Mouse (Mus musculus) gastrocnemius, adult 2 months (tissue): ENCODE measurements around the gene 1600002K03Rik. TPM values are rescaled to one million over a fixed set of nuclear protein-coding genes. Genes with fewer than 3 reads are reported as not detected.

ENCODE experiments used
- DNase-seq: peaks from one replicate; pipeline ENCODE4 v3.0.0; 2022
- H3K27ac ChIP-seq: fragments of 200-600 bp; 2 replicates; pipeline ENCODE4 v1.8.1; 2022; ENCODE audit warnings: mild to moderate bottlenecking
- H3K4me3 ChIP-seq: fragments of 200-600 bp; 2 replicates; pipeline ENCODE4 v1.8.1; 2022; ENCODE audit warnings: mild to moderate bottlenecking, moderate library complexity
- CTCF ChIP-seq: fragments of 200-600 bp; IDR thresholded peaks from 2 replicates; pipeline ENCODE4 v1.8.1; 2022; ENCODE audit warnings: antibody characterized with exemption, mild to moderate bottlenecking, moderate library complexity
- intact Hi-C: fragments of 180-260 bp; cut with DNase I; formaldehyde crosslinking; loops from one replicate; pipeline ENCODE4 v1.15.1; 2025
- long read RNA-seq, 2 experiments: library from polyadenylated mRNA; stranded (forward); transcript quantifications; one replicate each; pipeline ENCODE4 v2.0.0; 2021
- total RNA-seq, 2 experiments: library from RNA; stranded (reverse); gene quantifications; 2 replicates each; pipeline ENCODE4 v1.2.3; 2021

Gene 1600002K03Rik
- total RNA-seq, result 1 to 10 TPM; 6.6 to 7.1 TPM
- long read RNA-seq, experiment 1, partial matches to known transcripts, result 0 of 4 reads
- long read RNA-seq, experiment 1, other reads (novel, unspliced or antisense), result 2 of 4 reads
- long read RNA-seq, experiment 2, partial matches to known transcripts, result 0 of 3 reads
- long read RNA-seq, experiment 2, other reads (novel, unspliced or antisense), result 0 of 3 reads

DNA sequence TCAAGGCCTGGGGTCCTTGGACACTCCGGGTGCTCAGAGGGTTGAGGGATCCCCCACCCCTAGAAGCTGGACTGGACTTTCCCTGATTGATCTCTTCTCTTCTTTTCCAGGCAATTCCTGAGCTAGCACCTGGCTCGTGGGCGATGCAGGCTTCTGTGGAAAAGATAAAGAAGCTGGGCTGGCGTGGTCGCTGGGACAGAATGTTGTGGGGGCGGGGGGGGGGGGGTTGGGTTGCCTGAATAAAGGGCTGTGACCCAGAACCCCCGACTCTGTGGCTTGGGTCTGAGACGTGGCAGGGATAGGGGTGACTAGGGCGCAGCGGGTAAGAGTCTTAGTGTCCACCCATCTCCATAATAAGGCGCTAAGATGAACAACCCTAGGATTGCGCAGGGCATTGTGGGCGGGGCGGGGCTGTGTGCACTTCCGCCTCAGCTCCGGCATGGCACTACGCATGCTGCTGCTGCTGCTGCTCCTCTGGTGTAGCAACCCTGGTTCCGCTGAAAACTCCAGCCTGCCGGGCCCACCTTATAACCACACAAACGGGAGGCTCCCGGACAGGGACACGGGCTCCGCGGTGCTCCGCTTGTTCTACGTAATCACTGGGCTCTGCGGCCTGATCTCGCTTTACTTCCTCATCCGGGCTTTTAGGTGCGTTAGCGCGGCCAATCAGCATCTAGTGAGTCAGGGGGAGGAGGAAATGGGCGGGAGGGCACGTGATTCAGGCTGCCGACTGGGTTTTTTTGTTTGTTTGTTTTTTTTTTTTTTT lies at the start of gene 1600002K03Rik:
TSS of gene 1600002K03Rik (plus strand) at position 418 of the 766 bp plus-strand sequence.
- peak; percentile 91 for DNase-seq
- peak within 1 kb of the TSS; percentile 98 for H3K27ac ChIP-seq
- no peak for TF ChIP-seq CTCF
- intact Hi-C loops, result no loop called here
- peak within 1 kb of the TSS; percentile 87 for H3K4me3 ChIP-seq

- no peak for TF ChIP-seq CTCF
- intact Hi-C loops, result no loop called here
Observed at GRCm38 (mm10) chr10:80123932-80124562, 48.7 kb upstream of the 1600002K03Rik start.

GRCm38 (mm10) chr10:80127920-80128319 lies 44.8 kb upstream of the 1600002K03Rik start:
- no peak overlapping the region for H3K27ac ChIP-seq
- H3K4me3 ChIP-seq, result no peak overlapping the region
- no peak for TF ChIP-seq CTCF
- DNase-seq, result peak; percentile 17
- intact Hi-C loops, result no loop called here

More at GRCm38 (mm10) chr10:80123932-80124562, 48.7 kb upstream of the 1600002K03Rik start:
- Histone ChIP-seq H3K4me3 (no peak overlapping the region), H3K27ac (no peak overlapping the region)
- peak; percentile 18 for DNase-seq

GRCm38 (mm10) chr10:80129846-80130245 lies 42.9 kb upstream of the 1600002K03Rik start:
- no peak for TF ChIP-seq CTCF
- DNase-seq, result peak; percentile 20
- intact Hi-C loops, result loop anchor here (5.0 kb wide), 1 partner anchor 98 kb away; no protein-coding TSS in a partner anchor
- no peak overlapping the region for H3K27ac ChIP-seq
- no peak overlapping the region for H3K4me3 ChIP-seq

GRCm38 (mm10) chr10:80130403-80131031 lies 42.2 kb upstream of the 1600002K03Rik start:
- no peak for TF ChIP-seq CTCF
- DNase-seq, result peak; percentile 13
- Histone ChIP-seq H3K4me3 (no peak overlapping the region), H3K27ac (no peak overlapping the region)
- intact Hi-C loops, result loop anchor here (5.0 kb wide), 1 partner anchor 98 kb away; no protein-coding TSS in a partner anchor

DNA sequence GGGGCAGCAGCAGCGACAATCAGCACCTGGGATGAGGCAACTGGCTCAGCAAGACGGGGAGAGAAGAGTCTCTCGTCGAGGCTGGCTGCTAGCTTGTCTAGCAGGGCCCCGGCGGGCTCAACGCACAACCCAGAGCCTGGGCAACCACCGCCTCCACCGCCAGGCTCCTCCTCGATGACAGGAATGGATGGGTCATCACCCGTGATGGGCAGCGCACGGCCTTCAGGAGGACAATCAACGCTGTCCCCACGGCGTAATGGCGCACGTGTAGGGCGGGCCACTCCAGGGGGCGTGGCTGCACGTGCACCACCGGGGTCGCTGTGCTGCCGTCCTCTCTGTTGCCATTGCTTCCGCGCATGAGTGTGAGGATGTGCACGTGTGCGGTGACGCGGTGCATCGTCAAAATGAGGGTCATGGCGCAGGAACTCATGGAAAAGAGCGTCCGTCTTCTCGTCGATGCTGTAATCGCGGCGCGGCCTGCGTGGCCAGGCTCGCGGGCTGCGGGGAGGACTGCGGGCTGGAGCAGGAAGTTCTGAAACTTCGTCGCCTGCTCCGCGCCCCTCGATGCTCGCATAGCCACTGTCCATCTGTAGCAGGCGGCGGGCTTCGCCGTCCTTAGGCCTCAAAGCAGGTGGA lies 41.3 kb upstream of the 1600002K03Rik start:
- Histone ChIP-seq H3K27ac (no peak overlapping the region), H3K4me3 (no peak overlapping the region)
- intact Hi-C loops, result loop anchor here (5.0 kb wide), 1 partner anchor 99 kb away; no protein-coding TSS in a partner anchor
- DNase-seq, result peak; percentile 26
- TF ChIP-seq CTCF, result no peak

- no peak for TF ChIP-seq CTCF
- Histone ChIP-seq H3K4me3 (no peak overlapping the region), H3K27ac (no peak overlapping the region)
- peak; percentile 17 for DNase-seq
- intact Hi-C loops, result loop anchor here (5.0 kb wide), 1 partner anchor 100 kb away; no protein-coding TSS in a partner anchor
Observed at GRCm38 (mm10) chr10:80131952-80132350, 40.8 kb upstream of the 1600002K03Rik start.

DNA sequence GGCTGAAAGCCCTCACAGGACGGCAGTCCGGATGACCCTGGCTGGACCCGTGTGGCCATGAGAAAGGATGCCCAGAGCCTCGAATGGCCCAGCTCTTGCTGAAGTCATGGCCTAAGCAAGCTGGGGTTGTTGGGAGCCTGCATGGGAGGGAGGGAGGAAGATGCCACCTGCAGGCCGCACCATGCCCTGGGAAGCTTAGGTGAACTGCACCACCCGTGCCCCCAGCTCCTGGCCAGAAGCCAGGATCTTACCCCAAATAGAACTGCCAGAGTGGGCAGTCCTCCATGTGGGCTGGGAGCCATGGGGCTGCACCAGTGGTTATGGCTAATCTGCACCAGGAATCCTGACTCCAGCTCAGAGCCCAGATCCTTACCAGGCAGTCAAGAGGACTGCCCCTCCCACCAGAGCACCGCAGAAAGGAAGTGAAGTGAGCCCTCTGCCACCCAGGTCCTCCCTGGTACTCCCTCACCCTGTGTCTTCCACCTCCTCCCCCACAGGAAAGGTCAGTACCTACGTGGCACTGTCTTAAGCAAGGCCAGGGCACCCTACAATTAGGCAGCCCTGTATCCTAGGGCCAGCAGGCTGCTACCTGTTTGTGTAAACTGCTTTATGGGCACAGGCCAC lies 39.4 kb upstream of the 1600002K03Rik start:
- DNase-seq, result peak; percentile 78
- peak overlapping the region; percentile 69 for H3K27ac ChIP-seq
- intact Hi-C loops, result loop anchor here (5.0 kb wide), 1 partner anchor 101 kb away; no protein-coding TSS in a partner anchor
- H3K4me3 ChIP-seq, result no peak overlapping the region
- peak; percentile 48; the same call in 1 of the 2 replicates for TF ChIP-seq CTCF

DNA sequence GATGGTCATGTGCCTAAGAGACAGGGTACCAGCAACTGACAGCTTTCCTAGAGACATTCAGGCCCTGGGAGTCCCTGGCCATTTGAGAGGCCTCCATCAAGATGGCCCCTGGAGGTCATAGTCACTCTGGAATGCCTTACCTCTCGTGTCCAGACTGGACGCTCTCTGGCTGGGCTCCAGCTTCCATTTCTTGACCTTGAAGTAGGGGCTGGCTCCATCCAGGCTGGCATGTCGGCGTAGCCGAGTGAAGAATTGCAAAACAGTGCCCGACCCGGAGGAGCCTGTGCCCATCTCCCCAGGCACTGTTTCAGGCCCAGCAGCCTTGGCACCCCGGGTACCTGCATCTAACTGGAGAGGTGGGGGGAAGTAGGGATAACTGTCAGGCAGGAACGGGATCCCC lies 38.3 kb upstream of the 1600002K03Rik start:
- TF ChIP-seq CTCF, result no peak
- Histone ChIP-seq H3K27ac (no peak overlapping the region), H3K4me3 (no peak overlapping the region)
- intact Hi-C loops, result loop anchor here (5.0 kb wide), 1 partner anchor 102 kb away; no protein-coding TSS in a partner anchor
- DNase-seq, result no peak

DNA sequence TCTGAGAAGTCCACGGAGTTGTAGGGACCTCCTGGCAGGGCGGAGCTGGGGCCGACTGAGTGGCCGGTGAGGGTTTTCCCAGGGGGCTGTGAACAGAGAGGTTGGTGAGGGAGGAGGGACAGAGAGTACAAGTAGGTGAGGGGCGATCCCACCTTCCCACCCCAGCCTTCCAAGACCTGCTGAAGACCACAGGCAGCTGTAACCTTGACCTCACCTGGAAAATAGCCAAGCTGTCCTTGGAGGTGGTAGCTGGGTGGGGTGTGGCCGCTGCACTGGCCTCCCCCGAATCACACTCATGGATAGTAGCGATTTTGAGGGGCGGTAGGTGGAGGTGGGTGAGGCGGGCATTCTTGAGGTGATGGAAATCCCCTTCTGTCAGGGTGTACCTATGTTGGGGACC lies 37.6 kb upstream of the 1600002K03Rik start:
- no peak overlapping the region for H3K4me3 ChIP-seq
- no peak for DNase-seq
- no peak overlapping the region for H3K27ac ChIP-seq
- no peak for TF ChIP-seq CTCF
- intact Hi-C loops, result no loop called here

GRCm38 (mm10) chr10:80135641-80136040 lies 37.1 kb upstream of the 1600002K03Rik start:
- intact Hi-C loops, result no loop called here
- H3K27ac ChIP-seq, result no peak overlapping the region
- no peak for TF ChIP-seq CTCF
- no peak overlapping the region for H3K4me3 ChIP-seq
- DNase-seq, result no peak
